Mouse (Mus musculus): ENCODE results near the gene Emp3. TPM values are rescaled to one million over a fixed set of nuclear protein-coding genes. Genes with fewer than 3 reads are reported as not detected.
"Not testable (repeated sequence)": the region's sequence is repeated elsewhere in the genome, so short reads cannot be mapped to it uniquely, and the experiment has no call there.

The Emp3 gene
- polyA plus RNA-seq, 1 experiment = 121 TPM

GRCm38 (mm10) chr7:45906622-45907021, 14.6 kb downstream of the Emp3 start:
- H3K4me3 ChIP-seq (replicated peaks; ENCODE audit: control insufficient read depth, low read depth, low read length) = no peak overlapping the region
- H3K4me1 ChIP-seq (ENCODE audit: control insufficient read depth, insufficient read depth, low read length) = peaks cover 1% of the 10 kb centered on the region; the same call in 1 of the 2 replicates
- TF ChIP-seq CTCF (IDR thresholded peaks at IDR 0.05; ENCODE audit: control insufficient read depth, insufficient read depth, low read length) (no peak), POLR2A (IDR thresholded peaks at IDR 0.05; ENCODE audit: borderline replicate concordance, control insufficient read depth, low read depth, low read length) (no peak)
- no peak overlapping the region for H3K27ac ChIP-seq (ENCODE audit: control insufficient read depth, insufficient read depth, low read depth, low read length, poor library complexity)
- 67% methylated on average over 9 of the region's 9 CpGs for WGBS

GRCm38 (mm10) chr7:45902481-45903002, 18.7 kb downstream of the Emp3 start:
- peaks cover 1% of the 10 kb centered on the region; the same call in 1 of the 2 replicates for H3K4me1 ChIP-seq (ENCODE audit: control insufficient read depth, insufficient read depth, low read length)
- H3K27ac ChIP-seq (ENCODE audit: control insufficient read depth, insufficient read depth, low read depth, low read length, poor library complexity) = no peak overlapping the region
- no peak overlapping the region for H3K4me3 ChIP-seq (replicated peaks; ENCODE audit: control insufficient read depth, low read depth, low read length)
- WGBS = 70% methylated on average over 12 of the region's 12 CpGs
- TF ChIP-seq POLR2A (IDR thresholded peaks at IDR 0.05; ENCODE audit: borderline replicate concordance, control insufficient read depth, low read depth, low read length) (no peak), CTCF (IDR thresholded peaks at IDR 0.05; ENCODE audit: control insufficient read depth, insufficient read depth, low read length) (no peak)

- H3K27ac ChIP-seq (ENCODE audit: control insufficient read depth, insufficient read depth, low read depth, low read length, poor library complexity) = no peak overlapping the region
- no peak for TF ChIP-seq POLR2A (IDR thresholded peaks at IDR 0.05; ENCODE audit: borderline replicate concordance, control insufficient read depth, low read depth, low read length)
- 51% methylated on average over 5 of the region's 5 CpGs for WGBS
Measured at GRCm38 (mm10) chr7:45901562-45901961, 19.6 kb downstream of the Emp3 start.

GRCm38 (mm10) chr7:45898125-45898524, 23.1 kb downstream of the Emp3 start:
- 36% methylated on average over 4 of the region's 4 CpGs for WGBS
- H3K4me3 ChIP-seq (replicated peaks; ENCODE audit: control insufficient read depth, low read depth, low read length) = not testable (repeated sequence)

More at GRCm38 (mm10) chr7:45901562-45901961, 19.6 kb downstream of the Emp3 start:
- no peak overlapping the region for H3K4me3 ChIP-seq (replicated peaks; ENCODE audit: control insufficient read depth, low read depth, low read length)
- H3K4me1 ChIP-seq (ENCODE audit: control insufficient read depth, insufficient read depth, low read length) = no peaks in the 10 kb centered on the region; the same call in 1 of the 2 replicates

GRCm38 (mm10) chr7:45897258-45897757, 23.9 kb downstream of the Emp3 start:
- TF ChIP-seq CTCF (IDR thresholded peaks at IDR 0.05; ENCODE audit: control insufficient read depth, insufficient read depth, low read length) = no peak
- peak; percentile 52; the same call in 1 of the 2 replicates for TF ChIP-seq POLR2A (IDR thresholded peaks at IDR 0.05; ENCODE audit: borderline replicate concordance, control insufficient read depth, low read depth, low read length)
- WGBS = under 1% methylated on average over 19 of the region's 19 CpGs

More at GRCm38 (mm10) chr7:45898125-45898524, 23.1 kb downstream of the Emp3 start:
- H3K27ac ChIP-seq (ENCODE audit: control insufficient read depth, insufficient read depth, low read depth, low read length, poor library complexity); H3K4me1 ChIP-seq (ENCODE audit: control insufficient read depth, insufficient read depth, low read length): not testable (repeated sequence)

GRCm38 (mm10) chr7:45896517-45897257, 24.5 kb downstream of the Emp3 start, which contains the start of the genes Syngr4 and Tmem143:
Gene Syngr4 (minus strand): TSS chr7:45896714.
Gene Tmem143 (plus strand): TSS chr7:45896941.
- peak within 1 kb of the TSS; percentile 71 for H3K4me3 ChIP-seq (replicated peaks; ENCODE audit: control insufficient read depth, low read depth, low read length)
- peak within 1 kb of the TSS; percentile 64 for H3K27ac ChIP-seq (ENCODE audit: control insufficient read depth, insufficient read depth, low read depth, low read length, poor library complexity)
- 0% methylated on average over 40 of the region's 40 CpGs for WGBS
- H3K4me1 ChIP-seq (ENCODE audit: control insufficient read depth, insufficient read depth, low read length) = no peaks in the 10 kb centered on the region; the same call in 1 of the 2 replicates
- TF ChIP-seq POLR2A (IDR thresholded peaks at IDR 0.05; ENCODE audit: borderline replicate concordance, control insufficient read depth, low read depth, low read length) (peak; percentile 94), CTCF (IDR thresholded peaks at IDR 0.05; ENCODE audit: control insufficient read depth, insufficient read depth, low read length) (0 out of 2 replicates have a peak, but pooled peaks have one; percentile 9)

More at GRCm38 (mm10) chr7:45897258-45897757, 23.9 kb downstream of the Emp3 start:
- H3K4me1 ChIP-seq (ENCODE audit: control insufficient read depth, insufficient read depth, low read length) = no peaks in the 10 kb centered on the region; the same call in 1 of the 2 replicates
- H3K27ac ChIP-seq (ENCODE audit: control insufficient read depth, insufficient read depth, low read depth, low read length, poor library complexity) = peak overlapping the region; percentile 64
- H3K4me3 ChIP-seq (replicated peaks; ENCODE audit: control insufficient read depth, low read depth, low read length) = peak overlapping the region; percentile 71

GRCm38 (mm10) chr7:45895931-45896516, 25.2 kb downstream of the Emp3 start:
- Histone ChIP-seq H3K4me3 (replicated peaks; ENCODE audit: control insufficient read depth, low read depth, low read length) (peak overlapping the region; percentile 17), H3K27ac (ENCODE audit: control insufficient read depth, insufficient read depth, low read depth, low read length, poor library complexity) (peak overlapping the region; percentile 22; the same call in 1 of the 2 replicates)

GRCm38 (mm10) chr7:45892651-45893050, 28.6 kb downstream of the Emp3 start:
- no peaks in the 10 kb centered on the region; the same call in 1 of the 2 replicates for H3K4me1 ChIP-seq (ENCODE audit: control insufficient read depth, insufficient read depth, low read length)
- TF ChIP-seq CTCF (IDR thresholded peaks at IDR 0.05; ENCODE audit: control insufficient read depth, insufficient read depth, low read length) (no peak), POLR2A (IDR thresholded peaks at IDR 0.05; ENCODE audit: borderline replicate concordance, control insufficient read depth, low read depth, low read length) (no peak)
- no peak overlapping the region for H3K4me3 ChIP-seq (replicated peaks; ENCODE audit: control insufficient read depth, low read depth, low read length)
- 74% methylated on average over 2 of the region's 2 CpGs for WGBS
- H3K27ac ChIP-seq (ENCODE audit: control insufficient read depth, insufficient read depth, low read depth, low read length, poor library complexity) = no peak overlapping the region

More at GRCm38 (mm10) chr7:45895931-45896516, 25.2 kb downstream of the Emp3 start:
- no peaks in the 10 kb centered on the region; the same call in 1 of the 2 replicates for H3K4me1 ChIP-seq (ENCODE audit: control insufficient read depth, insufficient read depth, low read length)
- WGBS = 65% methylated on average over 6 of the region's 6 CpGs
- TF ChIP-seq CTCF (IDR thresholded peaks at IDR 0.05; ENCODE audit: control insufficient read depth, insufficient read depth, low read length) = no peak
- no peak for TF ChIP-seq POLR2A (IDR thresholded peaks at IDR 0.05; ENCODE audit: borderline replicate concordance, control insufficient read depth, low read depth, low read length)
